Mouse (Mus musculus) embryo, embryonic 11 days (tissue): Measurements from ENCODE around the gene Tgm2.

Experiments used
- DNase-seq: peaks from one replicate; pipeline ENCODE4 v3.0.0-alpha.2; 2015

Gene Tgm2

DNA sequence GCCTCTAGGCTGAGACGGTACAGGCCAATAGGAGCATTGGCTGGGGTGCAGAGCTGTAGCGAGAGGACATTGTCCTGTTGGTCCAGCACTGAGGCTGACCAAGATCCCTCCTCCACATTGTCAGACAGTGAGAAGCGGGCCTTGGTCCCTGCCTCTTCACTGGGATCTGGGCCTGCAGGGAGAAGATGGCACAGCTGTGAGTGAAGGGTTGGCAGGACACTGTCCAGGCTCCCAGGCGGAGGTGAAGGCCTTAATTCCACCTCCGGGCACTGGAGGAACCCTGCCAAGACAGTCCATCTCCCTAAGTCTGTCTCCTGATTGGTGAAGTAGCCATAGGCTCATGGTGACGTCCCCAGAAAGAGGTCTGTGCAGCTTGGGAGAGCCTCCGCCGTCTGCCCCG, 7.5 kb downstream of the Tgm2 start:
- no peak for DNase-seq

DNA sequence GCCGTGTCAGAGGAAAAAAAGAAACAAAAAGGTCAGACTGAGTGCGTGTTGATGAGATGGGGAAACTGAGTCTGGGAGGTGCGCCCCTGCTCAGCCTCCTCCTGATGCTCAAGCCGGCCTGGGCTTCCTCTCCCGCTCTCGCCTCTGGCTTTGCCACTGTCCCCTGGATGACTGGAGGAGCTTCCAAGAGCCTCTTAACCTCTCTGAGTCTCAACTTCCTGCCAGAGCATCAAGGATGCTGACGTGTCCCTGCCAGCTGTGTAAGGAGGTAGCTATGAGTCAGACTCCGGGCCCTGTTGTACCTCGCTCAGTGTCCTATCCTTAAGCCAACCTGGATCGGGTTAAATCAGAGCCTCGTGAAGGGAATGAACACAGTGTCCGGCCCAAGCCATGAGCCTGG, 8.5 kb downstream of the Tgm2 start:
- DNase-seq, result no peak

DNA sequence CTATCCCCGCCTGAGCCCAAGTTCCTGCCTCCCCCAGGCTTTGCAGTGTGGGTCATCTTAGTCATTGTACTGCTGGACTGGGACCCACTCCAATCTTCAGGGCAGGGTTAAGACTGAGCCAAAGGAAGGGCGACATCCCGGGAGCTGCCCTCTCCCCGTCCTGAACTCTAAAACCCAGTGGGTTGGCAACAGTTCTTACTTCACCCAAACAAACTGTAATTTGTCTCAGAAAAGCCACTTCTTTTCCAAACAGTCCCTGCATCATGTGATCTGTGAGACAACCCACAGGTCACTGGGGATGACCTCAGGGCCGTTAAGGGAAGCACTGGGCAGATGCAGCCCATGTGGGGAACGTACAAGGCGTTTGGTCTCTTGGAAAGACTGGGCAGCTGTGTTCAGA, 10.0 kb downstream of the Tgm2 start:
- DNase-seq, result no peak

DNA sequence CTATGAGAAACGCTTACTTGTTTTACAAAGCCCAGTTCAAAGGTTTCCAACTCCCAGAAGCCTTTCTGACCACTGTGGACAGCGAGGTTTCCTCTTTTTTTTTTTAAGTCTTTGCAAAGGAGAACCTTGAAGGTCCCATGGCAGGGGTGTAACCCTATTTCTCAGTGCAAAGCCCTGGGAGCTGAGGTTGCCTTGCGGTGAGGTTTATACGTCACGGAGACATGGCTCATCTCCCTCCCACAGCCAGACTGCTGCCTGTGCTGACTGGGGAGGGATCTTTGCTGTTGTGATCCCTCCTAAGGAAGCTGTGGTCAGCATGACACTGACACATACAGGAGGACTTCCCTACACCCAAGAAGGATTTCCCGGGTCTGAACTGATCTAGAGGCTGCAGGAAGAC, 13.2 kb downstream of the Tgm2 start:
- no peak for DNase-seq

DNA sequence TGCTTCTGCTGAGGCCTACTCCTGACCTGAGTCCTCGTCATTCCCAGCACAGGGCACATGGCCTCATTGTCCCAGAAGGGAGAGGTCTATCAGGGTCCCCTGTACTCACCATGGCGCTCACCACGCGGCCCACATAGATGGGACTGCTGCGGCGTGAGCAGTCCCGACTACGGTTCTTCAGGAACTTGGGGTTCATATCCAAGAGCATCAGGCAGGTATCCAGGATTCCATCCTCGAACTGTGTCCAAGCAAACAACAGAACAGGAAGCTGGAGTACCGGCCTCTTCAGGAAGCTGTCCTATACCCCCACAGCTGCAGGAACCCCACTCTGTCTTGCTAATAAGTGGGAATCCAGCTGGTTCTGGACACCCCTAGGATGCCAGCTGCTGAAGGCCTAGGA, 13.9 kb downstream of the Tgm2 start:
- DNase-seq, result no peak

DNA sequence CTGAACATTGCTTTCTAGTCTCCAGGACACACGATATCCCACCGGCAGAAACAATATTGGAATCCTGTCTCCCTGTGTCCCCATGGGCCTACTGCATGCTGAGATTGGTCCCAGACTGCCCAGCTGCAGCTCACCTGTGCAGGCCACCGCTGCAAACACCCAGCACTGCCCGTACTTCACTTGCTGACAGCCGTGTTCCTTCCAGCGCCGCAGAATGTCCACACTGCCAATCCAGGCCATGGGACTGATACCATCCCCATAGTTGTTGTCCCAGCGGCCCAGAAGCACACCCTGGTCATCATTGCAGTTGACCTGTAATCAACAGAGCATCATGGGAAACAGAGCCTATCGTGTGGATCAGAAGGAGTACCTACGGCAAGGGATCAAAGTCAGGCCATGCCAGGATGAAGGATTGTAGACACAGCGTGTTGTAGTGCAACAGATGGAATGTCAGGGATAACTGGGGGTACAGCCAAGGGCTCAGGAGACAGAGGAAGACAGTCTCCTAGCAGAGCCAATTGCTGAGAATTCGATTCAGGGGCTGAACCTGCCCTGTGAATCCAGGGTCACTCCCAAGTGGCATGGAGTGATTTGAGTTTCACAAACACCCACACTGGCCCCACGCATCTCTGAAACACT, 14.9 kb downstream of the Tgm2 start:
- DNase-seq, result no peak

DNA sequence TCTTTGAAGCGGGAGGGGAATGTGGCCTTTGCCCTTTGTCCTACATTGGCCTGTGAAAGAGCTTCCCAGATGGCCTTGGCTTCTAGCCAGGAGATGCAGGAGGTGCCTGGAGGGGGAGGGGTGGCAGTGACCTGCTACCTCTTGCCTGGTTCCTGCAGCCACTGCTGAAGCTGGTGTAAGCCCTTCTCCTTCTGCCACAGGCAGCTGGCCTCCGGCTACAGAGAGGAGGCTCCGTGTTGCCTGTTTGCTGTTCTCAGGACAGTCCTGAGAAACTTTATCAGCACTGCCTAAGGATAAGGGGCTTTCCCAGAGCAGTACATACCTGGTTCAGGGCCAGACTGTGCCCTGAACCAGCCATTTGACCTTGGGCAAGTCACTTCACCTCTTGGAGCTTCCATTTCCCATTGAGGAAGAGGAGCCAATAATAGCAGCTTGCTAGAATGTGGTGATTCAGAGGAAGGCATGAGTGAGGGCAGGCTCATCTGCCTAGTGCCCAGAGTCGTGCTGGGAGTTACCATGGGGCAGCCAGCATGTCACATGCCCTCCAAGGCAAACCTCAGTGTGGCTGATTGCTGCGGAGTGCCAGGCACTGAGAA, 15.7 kb downstream of the Tgm2 start:
- DNase-seq, result peak; percentile 83

DNA sequence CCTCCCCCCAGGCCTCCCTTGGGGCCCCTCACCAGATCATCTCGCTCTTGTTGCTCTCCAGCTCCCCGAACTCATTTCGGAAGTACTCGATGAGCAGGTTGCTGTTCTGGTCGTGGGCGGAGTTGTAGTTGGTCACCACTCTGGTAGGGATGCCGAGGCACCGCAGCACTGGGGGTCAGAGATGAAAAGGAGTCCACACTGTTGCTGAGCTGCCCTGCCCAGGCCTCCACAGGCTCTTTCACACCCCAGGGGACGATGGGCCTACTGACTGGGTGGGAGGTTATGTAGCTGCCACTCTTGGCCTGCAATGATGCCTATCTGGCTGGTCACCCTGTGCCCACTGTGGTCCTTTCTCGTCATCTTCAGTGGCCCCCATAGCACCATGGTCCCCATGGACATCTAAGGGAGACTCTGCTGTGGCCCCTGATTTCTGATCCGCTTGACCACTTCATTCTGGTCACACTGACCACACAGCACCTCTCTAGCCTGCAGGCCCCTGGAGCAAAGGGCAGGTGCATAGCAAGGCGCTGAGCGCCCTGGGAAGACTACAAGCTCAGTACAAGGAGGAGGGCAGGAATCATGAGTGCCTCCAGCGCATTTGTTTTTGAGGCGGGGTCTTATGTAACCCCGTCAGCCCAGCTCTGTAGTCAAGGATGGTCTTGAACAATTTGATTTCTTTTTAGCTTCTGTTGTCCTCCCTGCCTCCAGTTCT, 16.8 kb downstream of the Tgm2 start:
- DNase-seq, result no peak

DNA sequence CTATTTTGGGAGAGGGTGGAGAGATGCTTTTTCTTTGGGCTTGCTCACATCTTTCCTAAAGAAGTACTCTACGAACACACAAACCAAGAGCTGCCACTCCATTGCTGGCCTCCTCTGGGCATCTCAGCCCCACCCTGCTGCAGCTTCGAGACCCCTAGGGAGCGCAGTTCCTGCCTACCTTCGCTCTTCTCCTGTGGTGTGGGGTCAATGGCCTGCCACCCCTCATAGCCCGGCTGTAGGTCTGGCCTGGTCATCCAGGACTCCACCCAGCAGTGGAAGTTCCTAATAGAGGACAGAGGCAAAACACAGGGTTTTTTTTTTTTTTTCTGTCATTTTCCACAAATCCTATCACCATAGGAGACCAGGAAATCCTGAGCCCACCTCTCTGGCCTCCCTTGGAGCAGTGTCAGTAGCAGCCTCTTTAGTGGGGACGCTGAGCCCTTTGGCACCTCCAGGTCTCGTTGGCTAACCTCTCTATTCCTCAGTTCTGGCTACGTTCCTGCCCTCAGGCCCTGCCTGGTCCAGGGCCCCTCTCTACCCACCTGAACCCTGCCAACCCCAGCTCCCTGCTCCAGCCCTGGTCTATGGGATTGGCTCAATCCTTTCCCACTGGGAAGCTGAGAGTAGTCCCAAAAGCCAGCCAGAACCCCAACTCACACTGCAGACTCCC, 17.6 kb downstream of the Tgm2 start:
- DNase-seq, result no peak

DNA sequence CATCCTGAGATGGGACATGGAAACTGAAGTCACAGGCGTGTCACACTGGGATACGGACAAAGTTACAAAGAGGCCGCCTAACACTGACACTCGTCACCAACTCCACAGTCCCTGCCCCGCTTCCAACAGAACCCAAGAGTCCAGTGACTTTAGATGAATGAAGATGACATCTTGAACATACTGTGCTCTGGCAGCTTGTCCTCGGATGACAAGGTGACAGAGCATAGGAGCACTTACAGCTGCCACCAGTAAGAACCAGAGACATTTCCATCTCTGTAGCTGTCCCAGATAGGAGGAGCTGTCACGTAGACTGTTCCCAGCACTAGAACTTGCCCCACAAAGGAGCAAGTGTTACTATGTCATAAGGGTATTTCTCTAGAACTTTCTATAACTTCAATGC, 18.4 kb downstream of the Tgm2 start:
- no peak for DNase-seq

DNA sequence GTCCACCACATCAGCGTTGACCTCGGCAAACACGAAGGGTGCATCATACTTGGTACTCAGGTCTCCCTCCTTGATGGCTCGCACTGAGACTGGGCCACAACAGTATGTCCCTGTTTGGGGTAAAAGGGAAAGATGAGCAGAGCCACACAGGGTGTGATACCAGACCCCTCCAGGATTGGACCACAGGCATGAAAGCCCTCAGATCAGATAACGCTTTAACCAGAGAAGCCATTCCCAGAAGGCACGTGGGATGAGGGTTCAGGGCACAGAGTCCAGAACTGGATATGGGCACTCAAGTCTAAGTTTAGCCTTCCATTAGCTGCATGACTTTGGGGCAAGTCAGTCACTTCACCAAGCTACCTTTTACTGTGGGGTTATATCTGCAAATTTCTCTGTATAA, 19.0 kb downstream of the Tgm2 start:
- DNase-seq, result no peak

DNA sequence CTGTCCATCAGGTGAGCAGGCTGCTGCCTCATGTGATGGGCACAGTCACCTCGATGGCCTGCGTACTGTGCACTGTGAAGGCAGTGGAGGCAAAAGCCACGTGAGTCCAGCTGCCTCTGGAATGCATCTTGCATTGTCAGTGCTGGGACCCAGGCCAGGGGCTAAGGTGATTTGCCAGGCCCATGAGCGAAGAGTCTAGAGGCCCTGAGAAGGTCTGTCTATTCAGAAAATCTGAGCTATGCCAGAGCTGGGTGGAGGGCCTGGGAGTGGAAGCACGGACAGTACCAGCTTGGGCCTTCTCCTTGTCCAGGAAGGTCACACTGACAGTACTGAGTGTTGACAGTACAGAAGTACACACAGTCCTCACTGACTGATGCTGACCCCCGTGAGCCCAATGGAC, 23.4 kb downstream of the Tgm2 start:
- no peak for DNase-seq

DNA sequence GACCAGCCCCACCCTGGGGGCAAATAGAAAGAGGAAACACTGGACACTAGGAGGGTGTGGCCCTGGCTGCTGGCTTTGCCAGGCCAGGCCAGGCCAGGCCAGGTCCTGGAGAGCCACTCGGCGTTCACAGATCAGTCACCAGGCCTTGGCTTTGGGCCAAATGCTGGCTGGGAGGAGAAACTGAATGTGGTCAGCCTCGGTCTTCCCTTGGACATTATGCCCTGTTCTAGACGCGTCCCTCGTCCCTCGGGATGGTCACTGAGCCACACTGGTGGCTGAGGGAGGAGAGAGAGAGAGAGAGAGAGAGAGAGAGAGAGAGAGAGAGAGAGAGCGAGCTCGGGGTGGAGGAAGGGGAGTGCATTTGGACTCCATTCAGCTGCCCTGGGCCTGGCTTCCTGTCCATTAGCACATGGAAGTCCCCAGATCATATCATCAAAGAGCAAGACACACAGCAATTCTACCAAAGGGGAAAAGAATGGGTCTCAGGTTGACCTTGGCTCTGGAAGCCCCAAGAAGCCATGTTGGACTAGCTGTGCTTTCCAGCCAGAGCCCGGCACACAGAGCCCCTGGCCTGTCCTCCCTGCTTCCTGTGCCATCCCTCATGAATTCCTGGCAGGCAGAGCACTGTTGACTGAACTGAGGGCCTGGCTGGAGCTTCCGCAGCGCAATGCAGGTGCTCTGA, 24.4 kb downstream of the Tgm2 start:
- no peak for DNase-seq

DNA sequence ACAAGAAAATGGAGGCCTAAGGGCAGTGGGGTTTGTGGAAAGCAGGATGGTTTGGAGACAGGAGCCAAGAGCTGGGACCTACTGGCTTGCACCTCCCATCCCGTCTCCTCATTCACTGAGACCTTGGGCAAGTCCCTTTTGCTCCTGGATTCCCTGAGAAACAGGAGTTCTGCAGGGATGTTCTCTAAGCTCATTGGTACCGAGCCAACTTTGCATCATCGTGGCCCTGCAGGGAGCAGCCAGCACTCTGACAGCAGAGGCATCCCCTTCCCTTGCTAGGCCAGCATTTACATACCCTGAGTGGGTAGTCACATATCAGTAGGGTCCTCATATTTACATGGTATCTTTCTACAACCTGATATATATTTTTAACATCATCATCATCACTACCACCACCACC, 25.4 kb downstream of the Tgm2 start:
- DNase-seq, result no peak

DNA sequence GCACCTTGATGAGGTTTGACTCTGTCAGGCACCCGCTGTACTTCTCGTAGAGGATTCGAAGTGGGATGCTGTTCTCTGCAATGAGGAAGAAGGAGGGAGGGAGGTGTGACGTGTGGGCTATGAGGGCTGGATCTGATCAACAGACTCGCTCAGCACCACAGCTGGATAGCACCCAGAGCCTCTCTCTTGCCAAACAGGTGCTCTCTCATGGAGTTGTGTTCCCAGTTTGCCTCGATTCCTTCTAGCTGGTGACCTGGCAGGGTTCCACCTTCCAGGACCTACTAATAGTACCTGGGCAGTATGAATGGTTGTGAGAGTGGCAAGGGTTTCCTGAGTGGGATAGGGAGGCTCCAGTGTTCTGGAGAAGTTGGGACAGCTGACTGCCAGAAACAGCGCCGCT, 26.0 kb downstream of the Tgm2 start:
- no peak for DNase-seq

DNA sequence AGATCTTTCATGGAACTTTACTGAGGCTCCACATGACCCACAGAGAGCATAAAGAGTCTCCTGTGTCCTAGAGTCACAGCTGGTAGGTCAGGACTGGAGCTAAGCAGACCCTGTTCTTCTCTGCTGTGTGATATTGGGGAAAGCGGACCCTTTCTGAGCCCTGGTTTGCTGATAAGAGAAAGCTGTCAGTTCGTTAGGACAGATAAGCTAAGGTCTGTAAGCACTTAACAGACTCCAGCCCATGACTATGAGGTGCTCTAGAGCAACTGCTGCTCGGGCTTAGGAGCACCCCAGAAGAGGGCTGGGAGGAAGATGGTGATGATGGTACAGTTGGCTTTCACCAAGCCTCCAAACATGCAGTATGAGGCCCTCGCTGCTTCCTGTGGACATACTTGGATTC, 27.1 kb downstream of the Tgm2 start:
- DNase-seq, result no peak

DNA sequence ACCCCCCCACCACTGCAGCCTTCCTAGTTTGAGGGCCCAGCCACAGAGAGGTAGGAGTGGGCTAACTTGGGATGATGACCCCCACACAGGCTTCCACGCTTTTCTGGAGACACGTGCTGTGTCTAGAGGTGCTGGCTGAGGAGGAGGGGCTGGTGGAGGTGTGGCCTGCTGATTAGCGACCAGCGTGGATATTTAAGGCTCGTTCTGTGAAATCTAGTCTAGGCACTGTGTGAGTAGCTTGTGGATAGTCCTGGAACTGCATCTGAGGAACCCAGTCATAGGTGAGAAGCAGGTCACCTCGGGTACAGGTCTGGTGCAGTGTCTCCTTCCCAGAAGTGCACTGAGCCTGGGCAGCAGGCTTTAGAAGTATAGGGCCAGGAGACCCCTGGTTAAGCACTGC, 29.6 kb downstream of the Tgm2 start:
- DNase-seq, result no peak

DNA sequence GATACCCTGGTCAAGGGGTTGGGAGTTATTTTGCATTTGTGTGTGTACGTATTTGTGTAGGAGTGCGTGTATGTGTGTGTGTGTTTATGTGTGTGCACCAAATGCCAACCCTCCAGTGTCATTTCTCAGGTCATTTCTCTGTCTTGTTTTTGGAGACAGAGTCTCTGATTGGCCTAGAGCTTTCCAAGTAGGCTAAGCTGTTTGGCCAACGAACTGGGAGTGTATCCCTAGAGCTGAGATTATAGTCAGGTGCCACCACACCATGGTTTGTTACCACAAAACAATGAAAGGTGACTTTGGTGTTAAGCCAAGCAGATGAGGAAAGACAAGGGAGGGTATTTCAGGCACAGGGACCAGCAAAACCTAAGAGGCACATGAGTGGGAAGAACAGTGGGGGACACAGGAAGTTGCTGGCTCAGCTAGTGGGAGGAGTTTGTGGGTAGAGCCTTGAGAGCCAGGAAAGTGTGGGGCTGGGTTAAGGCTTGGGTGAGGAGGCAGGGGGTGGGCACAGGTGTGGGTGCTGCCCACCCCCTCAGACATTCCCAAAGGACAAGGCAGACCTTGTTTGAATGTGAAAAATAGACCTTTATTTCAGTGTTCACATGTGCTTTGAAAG, 30.3 kb downstream of the Tgm2 start:
- DNase-seq, result no peak

DNA sequence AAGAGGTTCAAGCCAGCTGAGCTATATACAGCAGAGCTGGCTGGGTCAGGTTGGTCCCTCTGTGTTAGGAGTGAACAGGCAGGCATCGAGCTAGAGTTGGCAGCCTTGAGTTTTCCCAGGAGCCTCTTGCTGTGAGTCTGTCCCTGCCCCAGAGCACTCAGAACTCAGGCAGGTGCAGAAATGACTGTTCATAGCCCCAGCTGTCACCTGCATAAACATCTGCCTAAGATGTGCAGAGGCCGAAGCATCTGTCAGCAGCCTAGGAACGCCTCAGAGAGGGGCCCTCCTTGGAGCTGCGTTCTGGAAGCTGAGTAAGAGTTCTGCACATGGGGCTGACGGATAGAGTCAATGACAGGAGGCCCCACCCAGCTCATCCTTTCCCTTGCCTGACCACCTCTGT, 31.3 kb downstream of the Tgm2 start:
- DNase-seq, result no peak

DNA sequence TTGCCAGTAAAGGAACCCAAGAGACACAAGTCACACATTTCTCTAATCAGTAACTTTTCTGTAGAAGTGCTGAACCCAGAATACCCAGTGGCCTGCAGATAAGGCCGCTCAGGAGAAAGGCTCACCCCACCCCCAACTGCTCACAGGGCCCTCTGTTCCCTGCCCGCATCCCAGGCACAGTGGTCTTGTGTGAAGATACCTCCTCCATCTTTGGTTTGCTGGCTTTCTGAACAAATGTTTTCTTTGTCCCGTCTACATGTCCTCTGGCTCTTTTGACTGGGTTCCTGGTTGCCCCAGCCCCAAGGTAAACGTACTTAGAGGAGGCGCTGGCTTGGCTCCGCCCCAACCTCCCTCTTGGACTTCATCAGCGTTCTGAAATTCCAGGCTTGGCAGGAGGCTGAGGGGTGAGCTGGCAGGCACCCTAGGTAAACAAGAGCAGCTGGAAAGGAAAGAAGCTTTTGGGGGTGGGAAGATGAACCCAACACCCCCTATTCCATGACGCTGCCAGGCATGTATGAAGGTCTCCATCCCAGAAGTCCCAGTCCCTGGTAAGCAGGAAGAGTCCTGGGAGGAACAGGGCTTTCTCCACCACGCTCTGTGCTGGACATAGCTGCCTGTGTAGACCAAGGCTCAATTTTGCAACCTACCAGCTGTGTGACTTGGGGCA, 32.5 kb downstream of the Tgm2 start:
- DNase-seq, result peak; percentile 25

DNA sequence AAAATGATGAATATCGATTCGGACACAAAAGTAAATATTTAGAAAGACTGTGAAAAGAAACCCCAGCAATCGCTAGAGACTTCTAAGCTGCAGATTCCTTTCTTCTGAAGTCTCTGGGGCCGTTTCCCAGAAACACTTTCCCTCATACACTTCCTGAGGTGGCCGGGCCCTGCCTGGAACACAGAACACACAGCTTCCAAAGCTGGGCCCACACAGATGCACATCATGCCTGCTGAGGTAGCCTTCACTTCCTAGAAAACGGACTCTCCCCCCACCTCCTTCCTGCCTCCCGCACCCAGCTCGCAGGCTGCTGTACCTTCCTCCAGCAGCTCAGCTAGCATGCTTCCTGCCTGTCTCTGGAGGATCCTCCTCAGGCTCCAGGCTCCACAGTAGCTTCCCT, 36.7 kb downstream of the Tgm2 start:
- no peak for DNase-seq

DNA sequence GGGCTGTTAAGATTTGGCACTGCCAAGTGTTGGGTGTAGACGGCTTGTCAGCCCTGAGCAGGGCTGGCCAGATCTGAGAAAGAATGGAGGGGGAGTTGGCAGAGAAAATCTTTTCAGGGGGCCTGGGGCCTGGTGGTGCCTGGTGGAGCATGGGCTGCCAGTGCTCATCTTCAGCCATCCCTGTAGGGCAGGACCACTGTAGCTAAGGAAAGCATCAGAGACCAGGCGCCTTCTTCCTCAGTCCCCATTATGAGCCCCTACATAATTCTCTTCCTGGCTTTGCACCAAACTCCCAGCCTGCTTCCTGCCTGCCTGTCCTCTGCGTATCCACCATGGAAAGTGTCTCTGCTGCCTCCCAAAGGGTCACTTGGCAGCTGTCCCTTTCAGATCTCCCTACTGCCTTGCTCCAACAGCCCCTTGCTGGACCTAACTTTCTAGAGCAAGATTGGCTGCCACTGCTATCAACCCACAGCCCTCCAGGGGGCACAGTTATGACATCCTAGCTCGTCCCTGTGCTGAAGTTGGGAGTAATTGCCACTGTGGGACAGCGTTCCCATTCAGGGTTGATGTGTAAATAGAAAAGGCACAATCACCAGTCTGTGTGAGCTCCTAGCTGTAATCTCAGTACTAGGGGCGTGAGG, 39.2 kb downstream of the Tgm2 start:
- DNase-seq, result peak; percentile 78
